Mouse (Mus musculus): ENCODE results near the gene Zfp689. TPM values are rescaled to one million over a fixed set of nuclear protein-coding genes. Genes with fewer than 3 reads are reported as not detected.
"Not testable (repeated sequence)": the region's sequence is repeated elsewhere in the genome, so short reads cannot be mapped to it uniquely, and the experiment has no call there.

Gene Zfp689
- 1 to 10 TPM; 1.8 to 1.9 TPM for total RNA-seq (2021)
- long read RNA-seq, experiment 1, transcript Zfp689-201 (3 exons, 3,621 nt) = major isoform, 5 of 5 reads
- long read RNA-seq, experiment 1, partial matches to known transcripts = 0 of 5 reads
- long read RNA-seq, experiment 1, other reads (novel, unspliced or antisense) = 0 of 5 reads
- long read RNA-seq, experiment 2, partial matches to known transcripts = 0 of 2 reads
- long read RNA-seq, experiment 2, other reads (novel, unspliced or antisense) = 1 of 2 reads

DNA sequence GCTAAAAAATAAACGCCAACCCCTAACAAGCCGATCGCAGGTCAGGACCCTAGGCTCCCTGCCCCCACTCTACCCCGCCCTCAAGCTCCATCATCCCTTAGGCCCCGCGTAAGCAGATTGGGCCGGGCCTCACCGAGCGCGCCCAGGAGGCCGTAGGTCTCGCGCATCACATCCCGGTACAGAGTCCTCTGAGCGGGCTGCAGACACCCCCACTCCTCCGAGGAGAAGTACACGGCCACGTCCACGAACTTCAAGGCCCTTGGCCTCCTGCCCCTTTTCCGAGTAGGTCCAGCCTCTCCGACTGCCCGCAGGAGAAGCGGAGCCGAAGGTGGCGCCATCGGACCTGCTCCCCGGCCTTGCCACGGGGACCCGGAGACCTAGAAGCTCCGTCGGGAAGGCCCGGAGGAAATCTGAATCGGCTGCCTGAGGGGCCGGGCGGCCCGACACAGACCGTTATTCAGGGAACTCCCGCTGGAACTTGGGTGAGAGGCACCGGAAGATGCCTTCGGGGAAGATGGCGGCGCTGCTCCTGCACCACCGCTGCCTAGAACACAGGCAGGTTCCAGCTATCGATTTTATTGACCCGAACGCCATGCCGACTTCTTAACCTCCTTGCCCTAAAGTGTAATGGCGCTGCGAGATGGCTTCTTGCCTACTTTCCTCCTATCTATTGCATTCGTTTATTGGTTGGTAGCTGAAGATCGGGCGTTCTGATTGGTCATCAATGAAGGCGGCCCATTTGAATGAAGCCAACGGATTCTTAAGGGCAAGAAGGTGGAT, at the start of gene Zfp689:
Gene Zfp689 (minus strand): TSS at position 638 of the 780 bp plus-strand sequence.
- peak; percentile 86 for DNase-seq

DNA sequence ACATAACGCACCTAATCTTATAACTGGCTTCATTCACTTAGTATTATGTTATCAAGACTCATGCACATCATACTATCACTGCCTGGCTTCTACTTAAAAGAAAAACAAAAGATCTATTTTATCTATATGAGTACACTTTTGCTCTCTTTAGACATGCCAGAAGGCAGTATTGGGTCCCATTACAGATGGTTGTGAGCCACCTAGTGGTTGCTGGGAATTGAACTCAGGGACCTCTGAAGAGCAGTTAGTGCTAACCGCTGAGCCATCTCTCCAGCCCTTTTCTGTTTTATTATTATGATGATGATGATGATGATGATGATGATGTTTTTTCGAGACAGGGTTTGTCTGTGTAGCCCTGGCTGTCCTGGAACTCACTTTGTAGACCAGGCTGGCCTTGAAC, 49.4 kb upstream of the Zfp689 start:
- DNase-seq = peak; percentile 14

DNA sequence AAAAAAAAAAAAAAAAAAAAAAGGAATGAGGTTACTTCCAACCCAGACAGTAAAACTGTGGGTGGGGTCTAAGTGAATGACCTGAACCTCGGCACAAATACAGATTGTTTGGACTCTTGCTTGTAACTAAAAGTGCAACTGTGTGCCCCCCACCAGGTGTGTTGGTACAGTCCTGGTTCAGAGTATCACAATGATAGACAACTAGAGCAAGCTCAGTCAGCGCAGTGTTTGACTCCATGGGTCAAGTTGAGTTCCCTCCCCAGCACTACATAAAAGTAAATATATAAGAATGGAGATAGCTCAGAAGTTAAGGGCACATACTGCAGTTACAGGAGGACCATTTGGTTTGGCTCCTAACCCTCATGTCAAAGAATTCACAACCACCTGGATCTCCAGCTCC, 48.4 kb upstream of the Zfp689 start:
- DNase-seq = no peak

DNA sequence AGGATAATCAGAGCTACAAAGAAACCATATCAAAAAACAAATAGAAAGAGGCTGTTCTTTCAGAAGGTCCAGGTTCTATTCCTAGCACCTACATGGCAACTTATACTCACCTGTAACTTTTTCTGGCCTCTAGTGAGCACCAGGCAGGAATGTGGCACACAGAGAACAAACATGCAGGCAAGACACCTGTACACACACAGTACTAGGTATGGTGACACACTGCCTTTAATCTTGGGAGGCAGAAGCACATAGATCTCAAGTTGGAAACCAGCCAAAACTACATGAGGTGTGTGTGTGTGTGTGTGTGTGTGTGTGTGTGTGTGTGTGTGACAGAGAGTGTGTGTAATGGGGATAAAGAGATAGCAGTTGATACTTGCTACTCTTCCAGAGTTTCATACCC, 45.7 kb upstream of the Zfp689 start:
- DNase-seq = no peak

DNA sequence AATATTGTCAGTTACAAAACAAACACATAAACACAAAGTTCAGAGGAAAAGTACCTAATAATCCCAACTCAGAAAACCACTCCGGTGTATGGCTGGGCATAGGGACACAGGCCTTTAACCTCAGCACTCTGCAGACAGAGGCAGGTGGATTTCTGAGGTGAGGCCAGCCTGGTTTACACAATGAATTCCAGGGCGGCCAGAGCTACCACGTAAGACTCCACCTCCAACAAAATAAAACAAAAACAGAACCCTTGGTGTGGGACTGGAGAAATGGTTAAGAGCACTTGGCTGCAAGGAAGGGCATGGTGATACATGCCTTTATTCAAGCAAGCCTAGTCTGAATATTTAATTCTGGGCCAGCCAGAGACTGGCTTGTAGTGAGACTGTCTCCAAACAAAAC, 42.9 kb upstream of the Zfp689 start:
- no peak for DNase-seq

DNA sequence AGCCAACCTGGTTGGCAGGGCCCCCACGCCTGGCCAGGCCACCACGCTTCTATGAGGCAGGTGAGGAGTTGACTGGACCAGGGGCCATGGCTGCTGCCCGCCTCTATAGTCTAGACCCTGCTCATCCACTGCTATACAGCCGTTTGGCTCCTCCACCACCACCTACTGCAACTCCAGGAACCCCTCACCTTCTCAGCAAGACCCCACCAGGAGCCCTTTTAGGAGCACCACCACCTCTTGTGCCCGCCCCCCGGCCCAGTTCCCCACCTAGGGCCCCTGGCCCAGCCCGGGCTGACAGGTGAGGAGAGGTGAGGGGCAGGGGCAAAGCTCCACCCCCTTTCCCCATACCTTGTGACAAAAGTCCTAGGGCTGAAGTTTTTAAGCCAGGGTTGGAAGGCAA, 41.0 kb upstream of the Zfp689 start:
- DNase-seq = no peak

DNA sequence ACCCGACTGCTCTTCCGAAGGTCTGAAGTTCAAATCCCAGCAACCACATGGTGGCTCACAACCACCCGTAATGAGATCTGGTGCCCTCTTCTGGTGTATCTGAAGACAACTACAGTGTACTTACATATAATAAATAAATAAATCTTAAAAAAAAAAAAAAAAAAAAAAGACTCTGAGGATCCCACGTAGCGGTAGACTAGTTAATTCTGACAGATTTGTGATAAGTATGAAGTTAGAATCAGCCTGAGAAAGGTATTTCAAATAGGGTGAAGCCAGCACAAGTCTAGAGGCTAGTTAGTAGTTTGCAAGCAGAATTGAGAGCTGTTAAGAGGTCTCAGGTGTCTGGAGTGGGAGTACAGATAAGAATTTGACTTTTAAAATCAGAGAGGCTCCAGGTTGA, 39.4 kb upstream of the Zfp689 start:
- not testable (repeated sequence) for DNase-seq

DNA sequence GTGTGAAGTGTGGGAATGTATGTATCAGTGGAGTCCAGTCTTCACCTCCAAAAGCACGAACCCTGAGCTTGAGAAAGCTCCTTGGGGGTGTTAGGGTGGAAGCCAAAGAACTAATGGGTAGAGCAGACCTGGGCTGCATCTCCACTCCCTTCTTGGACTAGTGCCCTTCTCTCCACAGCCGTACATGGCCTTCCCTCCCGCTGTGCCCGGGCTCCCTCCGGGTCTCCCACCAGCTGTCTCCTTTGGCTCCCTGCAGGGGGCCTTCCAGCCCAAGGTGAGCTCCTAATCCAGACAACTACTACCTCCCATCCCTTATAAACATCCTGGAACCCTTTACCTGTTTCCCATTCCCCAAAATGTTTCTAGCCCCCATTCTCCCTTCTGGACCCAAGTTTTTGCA, 36.5 kb upstream of the Zfp689 start:
- no peak for DNase-seq

DNA sequence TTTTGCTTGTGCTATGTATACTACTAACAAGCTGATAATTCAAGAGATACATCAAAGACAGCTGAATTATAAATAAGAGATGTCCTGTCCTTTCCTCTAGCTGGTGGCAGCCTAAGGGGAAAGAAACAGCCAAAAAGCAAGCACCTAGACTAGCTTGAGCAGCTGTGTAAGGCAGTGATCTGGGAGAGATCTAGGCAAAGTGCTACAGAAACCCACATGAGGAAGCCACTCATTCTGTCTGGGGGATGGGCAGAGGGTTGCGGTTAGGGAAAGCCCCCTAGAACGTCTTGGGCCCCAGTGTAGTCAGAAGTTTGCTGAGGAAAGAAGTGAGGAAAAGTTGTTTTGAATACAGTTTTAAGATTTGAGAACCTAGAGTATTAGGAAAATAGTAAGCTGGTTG, 31.4 kb upstream of the Zfp689 start:
- DNase-seq = no peak

DNA sequence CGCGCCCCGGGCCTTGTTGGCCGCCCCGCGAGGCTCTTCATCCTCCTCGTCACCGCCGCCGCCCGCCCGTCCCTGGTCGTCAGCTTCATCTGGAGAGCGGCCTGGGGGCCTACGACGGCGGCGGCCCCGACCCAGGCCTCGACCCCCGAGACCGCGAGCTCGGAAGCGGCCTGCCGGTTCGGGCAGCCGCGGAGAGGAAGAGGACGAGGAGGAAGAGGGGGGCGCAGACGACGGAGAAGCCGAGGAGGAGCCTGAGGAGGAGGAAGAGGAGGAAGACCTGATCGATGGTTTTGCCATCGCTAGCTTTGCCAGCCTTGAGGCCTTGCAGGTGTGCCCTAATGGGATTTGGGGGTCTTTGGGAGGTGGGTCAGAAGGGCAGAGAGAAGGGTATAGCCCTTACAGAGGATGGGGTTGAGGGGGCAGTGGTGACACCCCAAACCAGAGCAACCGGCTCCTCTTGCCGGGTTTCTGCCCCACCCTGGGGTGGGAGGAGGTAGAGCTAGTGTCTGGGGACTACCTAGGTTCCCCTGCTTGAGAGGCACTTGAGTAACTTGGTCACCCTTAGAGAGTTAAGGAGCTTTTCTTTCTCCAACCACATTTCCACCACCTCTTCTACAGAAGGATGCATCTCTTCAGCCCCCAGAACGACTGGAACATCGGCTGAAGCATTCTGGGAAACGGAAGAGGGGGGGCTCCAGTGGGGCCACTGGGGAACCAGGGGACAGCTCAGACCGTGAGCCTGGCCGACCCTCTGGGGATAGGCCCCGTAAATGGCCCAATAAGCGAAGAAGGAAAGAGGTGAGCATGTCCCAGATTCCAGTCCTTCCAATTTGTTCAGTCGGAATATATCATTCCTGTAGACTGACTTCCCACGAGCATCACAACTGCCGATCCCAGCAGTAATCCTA, 30.6 kb upstream of the Zfp689 start:
- DNase-seq = no peak

DNA sequence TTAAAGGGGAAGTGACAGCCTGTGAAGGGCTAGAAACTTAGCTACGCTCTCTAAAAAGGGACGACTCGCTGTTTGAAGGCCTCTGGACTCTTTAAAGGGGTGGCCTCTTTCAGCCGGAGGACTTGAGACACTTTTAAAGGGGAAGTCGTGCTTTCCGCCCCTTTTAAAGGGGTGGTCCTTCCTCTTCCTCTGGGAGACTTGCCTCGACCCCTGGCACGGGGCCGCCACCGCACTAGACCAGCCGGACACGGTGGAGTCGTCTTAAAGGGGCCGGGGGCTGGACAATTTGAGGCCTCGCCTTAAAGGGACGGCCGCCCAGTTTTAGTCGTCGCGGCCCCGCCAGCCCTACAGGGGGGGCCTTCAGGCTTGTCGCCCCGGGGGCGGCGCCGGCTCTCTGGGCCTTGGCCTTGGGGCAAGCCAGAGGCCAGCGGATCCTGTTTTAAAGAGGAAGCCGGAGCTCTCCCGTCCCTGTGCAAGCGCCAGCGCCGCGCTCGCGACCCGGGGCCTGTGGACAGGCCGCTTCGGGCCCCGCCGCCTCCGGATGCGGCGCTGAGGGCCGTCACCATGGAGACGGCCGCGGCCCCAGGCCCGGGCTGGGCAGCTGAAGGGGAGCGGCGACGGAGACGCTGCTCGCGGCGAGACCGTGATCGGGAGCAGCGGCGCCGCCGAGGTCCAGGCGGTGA, 29.8 kb upstream of the Zfp689 start, which contains the start of gene Fbrs:
Gene Fbrs (plus strand): TSS at position 565 of the 683 bp plus-strand sequence.
- DNase-seq = peak; percentile 98

DNA sequence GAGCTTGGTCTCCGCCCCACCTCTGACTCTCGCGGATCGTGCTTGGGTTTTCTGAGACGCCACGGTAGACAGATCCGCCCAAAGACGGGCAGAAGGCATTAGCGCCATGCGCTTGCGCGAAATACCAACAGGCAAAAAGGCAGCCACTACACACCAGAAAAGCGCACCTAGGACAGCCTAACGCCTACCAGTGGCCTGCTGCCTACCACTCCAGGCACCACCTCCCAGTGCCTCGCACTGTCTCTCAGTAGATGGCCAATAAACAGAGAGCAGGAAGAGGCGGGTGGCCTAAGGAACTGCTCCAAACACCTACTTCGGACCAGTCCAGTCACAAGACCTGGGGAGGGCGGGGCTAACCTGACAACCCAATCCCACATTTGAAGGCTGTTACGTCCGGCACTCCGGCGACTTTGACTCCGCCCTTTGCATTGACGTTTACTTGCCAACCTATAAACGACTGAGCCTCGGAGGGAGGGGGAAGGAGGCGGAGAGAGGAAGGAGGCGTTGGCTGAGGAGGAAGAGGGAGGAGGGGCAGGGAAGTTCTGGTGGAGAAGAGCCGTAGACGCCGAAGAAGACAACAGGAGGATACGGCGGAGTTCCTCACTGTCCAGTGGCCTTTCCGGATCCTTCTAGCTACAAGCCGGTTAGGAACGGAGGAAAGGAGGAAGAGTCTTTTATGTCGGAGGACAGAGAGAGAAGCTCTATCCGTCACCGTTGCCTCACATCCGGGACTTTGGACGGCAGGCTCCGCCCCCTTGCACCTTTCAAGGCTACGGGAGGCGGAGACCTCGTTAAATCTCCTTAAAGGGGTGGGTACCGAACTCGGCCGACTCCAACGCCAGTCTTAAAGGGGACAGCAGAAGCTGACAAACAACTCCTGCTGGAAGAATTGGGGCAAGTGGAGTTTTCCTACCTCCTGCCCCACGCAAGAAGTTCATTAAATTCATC, 29.0 kb upstream of the Zfp689 start:
- DNase-seq = peak; percentile 98

DNA sequence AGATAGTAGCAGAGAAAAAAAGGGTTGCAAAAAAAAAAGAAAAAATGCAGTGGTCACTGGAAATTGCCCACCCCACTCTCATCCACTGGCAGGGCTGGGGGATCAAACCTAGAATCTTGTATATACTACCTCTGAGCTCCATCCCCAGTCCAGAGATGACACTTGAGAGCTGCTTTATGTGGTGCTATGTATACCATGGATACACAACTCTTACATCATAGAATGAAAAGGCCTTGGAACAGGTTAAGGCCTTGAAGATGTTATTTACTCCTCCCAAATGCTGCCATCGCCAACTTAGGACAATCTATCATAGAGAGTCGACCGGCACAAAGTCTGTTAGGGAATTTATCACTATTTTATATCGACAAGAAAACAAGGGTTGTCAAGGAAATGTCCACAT, 27.9 kb upstream of the Zfp689 start:
- no peak for DNase-seq

DNA sequence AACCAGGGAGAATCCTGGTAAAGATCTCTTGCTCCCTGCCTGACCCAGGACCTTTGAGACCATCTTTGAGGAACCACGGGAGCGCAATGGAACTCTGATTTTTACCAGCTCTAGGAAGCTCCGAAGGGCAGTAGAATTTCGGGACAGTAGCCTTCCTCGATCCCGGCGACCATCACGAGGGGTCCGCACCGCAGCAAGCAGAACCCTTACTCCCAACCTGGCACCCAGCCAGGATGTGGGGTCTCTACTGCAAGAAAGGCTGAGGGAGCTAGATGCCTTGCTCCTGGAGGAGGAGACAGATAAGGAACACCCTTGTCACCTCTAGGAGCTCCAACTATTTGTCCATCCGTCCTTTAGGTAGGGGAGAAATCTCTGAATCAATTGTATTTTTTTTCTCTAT, 27.4 kb upstream of the Zfp689 start:
- DNase-seq = peak; percentile 29

DNA sequence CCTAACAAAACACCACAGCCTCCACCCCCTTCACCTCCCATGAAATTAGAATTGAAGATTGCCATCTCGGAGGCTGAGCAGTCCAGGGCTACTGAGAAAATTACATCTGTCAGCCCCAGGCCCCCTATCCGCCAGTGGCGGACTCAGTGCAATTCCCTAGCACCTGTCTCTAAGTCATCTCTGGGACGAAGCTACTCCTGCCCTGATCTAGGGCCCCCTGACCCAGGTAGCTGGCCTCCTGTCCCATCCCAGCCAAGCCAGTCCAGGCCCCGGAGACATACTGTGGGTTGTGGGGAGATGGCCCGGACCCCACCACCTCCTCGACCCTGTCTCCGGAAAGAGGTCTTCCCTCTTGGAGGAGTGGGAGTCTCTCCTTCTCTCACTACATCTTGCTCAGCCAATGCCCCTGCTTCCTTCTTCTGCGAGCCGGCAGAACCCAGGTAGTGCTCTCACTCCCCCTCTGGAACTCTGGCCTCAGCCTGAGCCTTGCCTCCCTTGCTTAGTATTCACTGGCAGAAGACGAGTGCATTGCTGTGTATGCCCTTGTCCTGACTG, 26.3 kb upstream of the Zfp689 start:
- DNase-seq = no peak

DNA sequence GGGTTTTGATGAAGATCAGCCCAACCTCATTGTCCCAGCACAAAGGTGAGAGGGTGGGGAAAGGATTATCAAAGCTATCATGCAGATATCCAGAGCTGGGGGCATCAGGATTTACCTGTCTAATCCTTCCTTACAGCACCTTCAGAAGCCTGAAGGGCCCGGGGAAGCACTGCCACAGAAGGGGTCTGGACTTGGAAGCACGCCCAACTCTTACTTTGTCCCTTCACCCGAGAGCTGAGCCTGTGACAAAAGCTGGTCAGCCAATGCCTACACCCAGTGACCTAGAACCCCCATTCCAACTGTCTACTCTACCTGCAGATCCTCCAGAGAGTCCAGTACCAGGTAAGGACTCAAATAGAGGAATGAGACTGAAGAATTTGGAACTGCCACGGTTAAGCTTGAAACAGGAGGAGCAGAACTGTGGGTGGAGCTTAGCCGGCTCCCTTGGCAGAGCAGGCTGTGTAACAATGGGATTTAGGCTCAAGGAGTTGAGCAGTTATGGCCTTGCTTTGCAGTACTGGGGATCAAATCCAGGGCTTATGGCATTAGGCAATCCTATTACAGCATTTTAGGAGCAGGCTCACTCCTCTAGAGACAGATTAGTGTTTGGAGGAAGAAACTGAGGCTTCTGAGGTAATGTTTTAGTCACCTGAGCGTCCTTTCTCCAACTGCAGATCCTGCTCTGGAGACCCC, 25.6 kb upstream of the Zfp689 start:
- DNase-seq = no peak

DNA sequence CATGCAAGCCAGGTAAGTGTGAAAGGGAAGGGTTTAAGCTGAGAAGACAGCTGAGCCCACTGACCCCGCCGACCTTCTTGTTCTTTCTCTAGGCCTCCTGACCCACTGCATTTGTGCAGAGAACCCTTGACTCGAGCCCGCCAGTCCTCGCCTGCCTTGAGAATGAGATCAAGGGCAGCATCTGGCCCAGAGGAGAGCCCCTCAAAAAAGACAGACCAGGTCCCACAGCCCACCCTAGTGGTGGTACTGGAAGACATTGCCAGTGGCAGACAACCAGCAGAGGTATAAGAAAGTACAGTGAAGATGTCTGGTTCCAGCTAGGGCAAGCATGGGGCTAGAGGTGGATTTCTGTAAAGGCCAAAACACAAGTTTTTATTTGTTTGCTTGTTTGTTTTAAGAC, 24.7 kb upstream of the Zfp689 start:
- DNase-seq = no peak

DNA sequence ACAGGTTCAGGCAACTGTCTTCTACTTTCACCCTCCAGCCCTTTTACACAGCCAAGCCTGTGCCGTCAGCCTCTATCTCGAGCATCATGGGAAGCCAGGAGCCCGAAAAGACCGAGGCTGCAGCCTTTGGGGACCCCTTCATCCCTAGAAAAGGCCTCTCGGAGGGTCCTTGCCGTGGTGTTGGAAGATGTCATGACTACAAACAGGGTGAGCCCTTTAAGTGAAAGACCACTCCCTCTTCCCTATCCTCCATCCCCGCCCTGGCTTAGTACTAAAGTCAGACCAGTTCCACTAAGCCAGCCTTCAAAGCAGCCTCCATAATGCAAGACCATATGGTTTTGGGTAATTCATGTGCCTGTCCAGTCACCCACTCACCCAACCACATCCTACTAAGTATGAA, 23.1 kb upstream of the Zfp689 start:
- no peak for DNase-seq

DNA sequence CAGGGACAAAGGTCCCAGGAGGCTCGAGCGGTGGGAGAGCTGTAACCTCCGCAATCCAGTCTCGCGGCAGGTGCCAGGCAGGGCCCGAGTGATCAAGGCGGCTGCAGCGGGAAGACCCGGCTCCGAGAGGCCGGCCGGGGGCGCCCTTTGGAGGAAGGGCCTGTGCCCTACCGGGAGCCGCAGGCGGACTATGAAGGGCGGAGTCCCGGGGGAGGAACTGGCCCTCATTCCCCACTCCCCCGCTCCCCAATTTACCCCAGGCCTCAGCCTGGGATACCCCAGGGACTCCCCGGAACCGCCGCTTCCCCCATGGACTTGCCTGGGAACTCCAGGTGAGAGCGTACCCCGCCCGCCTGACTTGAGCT, 22.7 kb upstream of the Zfp689 start:
- peak; percentile 67 for DNase-seq

Measured in gastrocnemius, postnatal 10 days (tissue).